Mouse (Mus musculus): Measurements from ENCODE around the gene Batf3. TPM values are rescaled to one million over a fixed set of nuclear protein-coding genes. Genes with fewer than 3 reads are reported as not detected.
A peak's percentile ranks its signal among the peaks of the same experiment; 100 is the strongest.

The Batf3 gene
- total RNA-seq (2021): 1 to 10 TPM; 2.2 TPM
- polyA plus RNA-seq (2012; rRNA removed): 3.5 and 4.9 TPM in 2 replicates
- long read RNA-seq, partial matches to known transcripts: 0 of 1 reads
- long read RNA-seq, other reads (novel, unspliced or antisense): 0 of 1 reads

DNA sequence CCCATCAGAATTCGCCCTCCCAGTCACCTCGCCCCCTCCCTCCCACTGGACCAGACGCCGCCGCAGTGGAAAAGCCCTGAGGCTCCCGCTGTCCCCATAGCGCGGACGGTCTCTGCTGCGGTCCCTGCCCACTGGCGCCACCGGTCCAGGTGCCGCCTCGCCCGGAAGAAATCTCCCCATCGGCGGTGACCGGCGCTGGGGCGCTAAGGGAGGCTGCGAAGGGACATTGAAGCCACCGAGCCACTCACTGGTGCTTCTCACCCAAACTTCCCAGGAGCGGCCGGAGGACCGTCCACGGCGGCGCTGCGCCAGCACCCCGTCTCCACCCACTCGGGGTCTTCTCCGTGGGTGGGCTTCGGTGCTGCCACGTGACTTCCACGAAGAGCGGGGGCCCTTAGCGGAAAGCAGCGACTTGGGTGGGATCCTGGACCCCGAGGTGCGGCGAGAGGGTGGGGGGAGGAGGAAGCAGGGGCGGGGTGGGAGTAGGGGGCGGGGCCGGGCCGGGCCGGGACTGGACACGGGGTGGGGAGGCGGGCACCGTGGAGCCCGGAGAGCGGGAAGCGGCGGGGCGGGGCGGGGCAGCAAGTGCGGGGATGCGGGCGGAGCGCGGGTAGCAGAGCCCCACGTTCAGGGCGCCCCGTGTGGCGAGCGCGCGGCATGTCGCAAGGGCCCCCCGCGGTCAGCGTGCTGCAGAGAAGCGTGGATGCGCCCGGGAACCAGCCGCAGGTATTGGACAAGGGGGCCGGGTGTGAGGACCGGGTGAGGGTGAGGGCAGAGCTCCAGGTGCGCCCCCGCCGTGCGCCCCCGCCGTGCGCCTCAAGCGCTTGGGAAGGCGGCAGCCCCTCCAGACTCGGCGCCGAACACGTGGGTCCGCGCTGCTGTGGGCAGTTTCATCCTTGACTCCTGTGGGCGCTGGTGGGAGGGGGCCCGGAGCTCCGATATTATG is at the start of gene Batf3:
Batf3 (plus strand) TSS at position 46 of the 946 bp plus-strand sequence.
- DNase-seq: peak; percentile 69

DNA sequence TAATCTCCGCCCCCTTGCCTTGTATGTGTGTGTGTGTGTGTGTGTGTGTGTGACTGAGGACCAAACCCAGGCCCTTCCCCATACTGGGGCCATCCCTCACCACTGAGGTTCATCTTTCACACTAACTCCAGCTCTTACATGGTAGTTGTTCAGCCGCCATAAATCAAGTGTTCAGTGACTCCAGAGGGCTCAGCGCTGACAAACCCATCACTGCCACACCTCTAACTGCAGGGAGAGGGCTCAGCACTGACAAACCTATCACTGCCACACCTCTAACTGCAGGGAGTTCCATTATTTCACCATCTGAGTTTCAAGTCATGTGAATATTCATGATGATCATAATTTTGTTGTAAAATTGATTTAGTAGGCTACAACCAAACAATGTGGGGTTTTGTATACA is 44.1 kb upstream of the Batf3 start:
- DNase-seq: no peak

GRCm38 (mm10) chr1:191054870-191055532 is 42.6 kb upstream of the Batf3 start:
- DNase-seq: peak; percentile 34

DNA sequence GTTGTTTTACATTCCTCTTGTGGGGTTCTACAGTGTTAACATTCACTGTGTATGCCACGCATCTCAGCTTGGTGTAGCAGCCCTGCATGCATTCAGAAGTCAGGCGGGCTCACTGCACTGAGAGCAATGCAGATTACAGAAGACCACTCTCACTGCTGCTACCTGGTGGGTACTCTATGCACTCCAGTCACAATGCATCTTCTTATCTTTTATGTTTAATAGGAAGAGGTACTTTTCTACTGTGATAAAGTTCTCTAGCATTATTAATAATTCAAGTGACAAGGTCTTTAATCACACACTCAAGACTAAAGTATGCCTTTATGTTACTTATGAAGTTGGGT is 42.1 kb upstream of the Batf3 start:
- DNase-seq: no peak

- no peak for DNase-seq
These were observed 40.2 kb upstream of the Batf3 start for GRCm38 (mm10) chr1:191057461-191057860.

GRCm38 (mm10) chr1:191062241-191062780 is 35.3 kb upstream of the Batf3 start:
- no peak for DNase-seq

DNA sequence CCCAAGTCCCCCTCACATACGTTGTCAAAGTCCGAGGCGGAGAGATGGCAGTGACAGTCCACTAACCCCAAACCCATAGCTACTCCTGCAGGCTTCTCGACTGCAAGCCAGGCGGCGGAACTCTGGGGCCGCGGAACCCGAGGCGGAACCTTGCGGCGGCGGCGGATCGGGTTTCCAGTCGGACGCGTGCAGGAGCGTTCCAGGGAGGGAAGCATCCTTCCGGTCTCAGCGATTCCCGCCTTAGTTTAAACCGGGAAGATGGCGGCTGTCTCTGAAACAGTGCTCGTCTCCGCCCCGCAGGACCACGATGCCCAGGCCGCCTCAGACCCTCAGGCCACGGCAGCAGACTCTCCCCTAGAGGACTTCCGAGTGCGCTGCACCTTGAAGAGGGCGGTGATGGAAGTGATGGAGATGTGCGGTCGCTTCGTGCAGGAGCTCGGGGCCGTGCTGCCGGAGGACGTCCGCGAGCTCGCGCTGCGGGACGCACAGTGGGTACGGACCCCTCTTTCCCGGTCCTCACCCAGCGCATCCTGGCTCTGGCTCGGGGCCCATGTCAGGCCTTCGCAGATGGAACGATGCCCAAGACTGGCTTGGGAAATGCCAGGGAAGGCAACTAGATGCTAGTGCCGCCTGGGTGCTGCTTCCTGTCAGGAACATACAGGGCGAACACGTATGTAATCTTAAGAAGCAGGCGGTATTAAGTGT is 34.7 kb upstream of the Batf3 start, which contains the start of the genes Tatdn3 and Nsl1:
Tatdn3 (minus strand) TSS at position 152 of the 705 bp plus-strand sequence.
Nsl1 (plus strand) TSS at position 232 of the 705 bp plus-strand sequence.
- DNase-seq: peak; percentile 93

DNA sequence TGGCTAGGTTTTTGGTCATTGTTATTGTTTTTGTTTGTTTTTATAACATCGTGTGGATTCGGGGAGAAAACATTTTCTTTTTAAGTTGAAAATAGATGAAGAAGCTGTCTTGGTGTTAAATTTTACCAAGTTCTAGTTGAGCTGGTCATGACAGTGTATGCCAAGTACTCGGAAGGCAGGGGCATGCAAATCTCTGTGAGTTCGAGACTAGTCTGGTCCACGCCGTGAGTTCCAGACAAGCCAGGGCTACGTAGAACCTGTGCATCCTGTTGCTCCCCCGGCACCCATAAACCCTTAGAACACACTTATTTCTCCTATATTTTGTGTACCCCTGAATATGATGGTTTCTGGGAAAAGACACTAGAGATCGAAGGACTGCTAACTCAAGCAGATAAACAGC is 33.9 kb upstream of the Batf3 start:
- DNase-seq: no peak

GRCm38 (mm10) chr1:191064535-191064934 is 33.1 kb upstream of the Batf3 start:
- no peak for DNase-seq

GRCm38 (mm10) chr1:191065188-191065587 is 32.5 kb upstream of the Batf3 start:
- no peak for DNase-seq

- no peak for DNase-seq
These were observed 29.3 kb upstream of the Batf3 start for GRCm38 (mm10) chr1:191068377-191068776.

DNA sequence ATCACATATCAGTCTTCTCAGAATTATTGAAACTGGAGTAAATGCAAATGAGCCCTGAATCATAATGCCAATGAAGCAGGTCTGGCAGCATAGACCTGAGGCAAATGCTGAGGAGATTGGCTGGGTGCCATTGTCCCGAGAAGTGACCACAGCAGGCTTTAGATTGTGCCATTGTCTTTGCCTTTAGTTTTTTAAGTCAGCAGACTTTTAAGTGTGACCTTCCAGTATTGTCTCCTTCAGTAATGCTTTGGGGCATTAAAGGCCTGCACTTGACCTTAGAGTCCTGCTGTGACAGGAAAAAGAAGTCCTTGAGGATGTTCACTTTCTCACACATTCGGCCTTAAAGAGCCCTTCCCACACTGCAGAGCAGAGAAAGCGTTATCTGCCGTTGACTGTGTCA is 27.4 kb upstream of the Batf3 start:
- DNase-seq: no peak

- DNase-seq: no peak
These were observed 26.0 kb upstream of the Batf3 start for GRCm38 (mm10) chr1:191071613-191072012.

- peak; percentile 71 for DNase-seq
These were observed 25.2 kb upstream of the Batf3 start for GRCm38 (mm10) chr1:191072329-191072913.

GRCm38 (mm10) chr1:191073001-191073400 is 24.6 kb upstream of the Batf3 start:
- DNase-seq: peak; percentile 76

DNA sequence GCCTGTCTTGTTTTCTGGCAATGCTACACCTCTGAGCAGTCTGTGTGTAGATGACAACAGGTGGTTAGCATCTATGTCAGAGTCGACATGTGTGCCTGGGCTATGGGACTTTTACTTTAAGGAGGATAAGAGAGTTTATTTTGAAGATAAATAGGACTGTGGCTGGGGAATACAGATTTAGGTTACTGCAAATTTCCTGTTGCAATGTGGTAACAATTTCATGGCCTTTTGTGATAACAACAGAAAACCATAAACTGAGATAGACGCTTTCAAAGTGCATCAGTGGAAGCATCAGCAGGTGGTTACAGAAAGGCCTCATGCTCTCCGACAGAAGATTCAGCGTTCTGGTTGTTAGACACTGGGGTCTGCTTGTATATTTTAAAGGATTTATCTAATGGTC is 24.2 kb upstream of the Batf3 start:
- no peak for DNase-seq

DNA sequence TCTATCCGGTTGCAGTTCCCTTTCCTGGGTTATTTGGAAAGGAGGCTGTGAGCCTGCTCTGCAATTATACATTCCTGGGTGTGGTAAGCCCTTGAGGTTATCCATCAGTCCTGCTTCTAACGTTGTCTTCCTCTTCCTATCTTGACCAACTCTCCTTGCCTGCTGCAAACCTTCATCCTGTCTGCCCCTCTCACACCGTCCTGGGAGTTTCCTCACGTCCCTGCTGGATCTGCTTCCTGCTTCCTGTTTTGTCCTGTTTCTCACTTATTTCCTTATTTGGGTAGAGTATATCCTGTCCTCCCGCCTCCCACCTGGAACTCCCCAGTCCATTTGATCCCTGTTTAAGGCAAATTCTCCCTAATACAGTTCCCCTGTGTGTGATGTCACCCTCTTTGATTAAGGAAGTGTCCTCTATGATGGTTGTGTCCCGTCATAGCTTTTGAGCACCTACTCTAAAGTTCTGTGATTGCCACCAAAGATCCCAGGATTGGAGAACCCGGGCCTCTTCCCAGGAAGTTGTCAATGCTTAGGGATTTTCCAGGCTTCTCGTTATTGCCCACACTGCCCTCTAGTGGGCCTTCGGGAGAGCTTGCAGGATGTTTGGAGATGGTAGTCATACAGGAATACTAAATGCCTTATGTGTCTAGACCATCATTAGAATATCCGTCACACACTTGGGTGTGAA is 22.3 kb upstream of the Batf3 start:
- peak; percentile 63 for DNase-seq

DNA sequence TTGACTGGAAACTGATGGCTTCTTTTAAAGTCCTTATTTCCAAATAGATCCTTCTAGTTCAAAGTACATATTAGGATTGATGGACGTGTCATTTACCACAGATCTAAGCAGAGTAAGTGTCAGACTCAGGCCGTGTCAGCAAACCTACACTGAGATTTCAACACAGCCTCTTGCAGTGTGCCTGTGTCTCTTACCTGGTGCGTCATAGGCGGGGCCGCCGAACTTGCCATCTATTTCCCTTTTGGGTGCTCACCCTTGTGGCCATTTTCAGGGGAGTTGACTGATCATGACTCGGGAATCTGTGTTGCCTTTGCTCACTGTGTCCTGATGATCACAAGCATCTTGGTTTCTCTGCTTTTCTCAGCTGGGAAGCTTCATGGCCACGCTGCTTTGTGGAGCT is 14.4 kb upstream of the Batf3 start:
- DNase-seq: no peak

DNA sequence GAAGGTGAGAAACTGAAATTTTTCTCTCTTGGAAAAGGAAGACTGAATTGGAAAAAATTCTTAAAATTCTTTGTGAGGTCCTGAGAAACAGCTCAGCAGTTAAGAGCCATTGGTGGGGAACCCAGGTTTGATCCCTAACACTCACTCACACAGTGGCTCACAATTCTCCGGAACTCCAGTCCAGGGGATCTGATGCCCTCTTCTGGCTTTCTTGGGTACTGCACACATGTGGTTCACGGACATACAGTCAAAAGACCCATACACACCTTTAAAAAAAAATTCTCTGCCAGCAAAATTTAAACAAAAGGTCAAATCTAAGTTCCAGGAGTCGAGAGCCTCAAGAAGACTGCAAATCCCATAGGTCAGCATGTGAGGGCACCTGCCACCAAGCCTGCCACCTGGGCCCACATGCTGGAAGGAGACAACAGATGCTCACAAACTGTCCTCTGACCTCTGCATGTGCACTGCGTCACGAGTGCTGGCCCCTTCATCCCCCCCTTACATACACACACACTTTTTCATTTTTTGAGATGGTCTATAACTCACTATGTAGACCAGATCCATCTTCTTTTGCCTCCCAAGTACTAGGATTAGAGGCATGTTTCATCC is 12.6 kb upstream of the Batf3 start:
- DNase-seq: peak; percentile 48

GRCm38 (mm10) chr1:191085597-191085996 is 12.1 kb upstream of the Batf3 start:
- DNase-seq: no peak
